Mouse (Mus musculus) lung, adult 2 months (tissue): Measurements from ENCODE around the gene Pparg. TPM values are rescaled to one million over a fixed set of nuclear protein-coding genes. Genes with fewer than 3 reads are reported as not detected.

Experiments used
- DNase-seq: peaks from one replicate; pipeline ENCODE4 v3.0.0; 2022
- H3K4me1 ChIP-seq: fragments of 200-500 bp; 2 replicates; pipeline ENCODE4 v1.6.1; 2011; ENCODE audit warnings: low read length; ENCODE audit not compliant: control insufficient read depth, insufficient read depth
- H3K4me3 ChIP-seq: fragments of 200-500 bp; replicated peaks from 2 replicates; pipeline ENCODE3; 2011; ENCODE audit warnings: low read depth, mild to moderate bottlenecking, control low read depth, low read length; ENCODE audit errors: extremely low read depth
- CTCF ChIP-seq: fragments of 200-500 bp; IDR thresholded peaks from 2 replicates; pipeline ENCODE4 v1.5.1; 2011; ENCODE audit warnings: mild to moderate bottlenecking, low read length, control low read depth; ENCODE audit not compliant: insufficient read depth
- POLR2A ChIP-seq: fragments of 200-500 bp; IDR thresholded peaks from 2 replicates; pipeline ENCODE4 v1.6.1; 2011; ENCODE audit warnings: low read depth, mild to moderate bottlenecking, control low read depth, low read length, borderline replicate concordance; ENCODE audit errors: extremely low read depth
- WGBS: fragments of 180-500 bp; shearing (Covaris S2); methylation state at CpG from one replicate; pipeline ENCODE4 v1.1.7; 2018; 5-methylcytosine and 5-hydroxymethylcytosine counted together
- polyA plus RNA-seq: library from polyadenylated mRNA; depleted of rRNA; stranded (reverse); fragments of >200 nt; gene quantifications from 2 replicates; pipeline ENCODE4 v1.2.3, GENCODE M21; 2012

Pparg gene
- polyA plus RNA-seq, 1 experiment = 13.7 TPM

DNA sequence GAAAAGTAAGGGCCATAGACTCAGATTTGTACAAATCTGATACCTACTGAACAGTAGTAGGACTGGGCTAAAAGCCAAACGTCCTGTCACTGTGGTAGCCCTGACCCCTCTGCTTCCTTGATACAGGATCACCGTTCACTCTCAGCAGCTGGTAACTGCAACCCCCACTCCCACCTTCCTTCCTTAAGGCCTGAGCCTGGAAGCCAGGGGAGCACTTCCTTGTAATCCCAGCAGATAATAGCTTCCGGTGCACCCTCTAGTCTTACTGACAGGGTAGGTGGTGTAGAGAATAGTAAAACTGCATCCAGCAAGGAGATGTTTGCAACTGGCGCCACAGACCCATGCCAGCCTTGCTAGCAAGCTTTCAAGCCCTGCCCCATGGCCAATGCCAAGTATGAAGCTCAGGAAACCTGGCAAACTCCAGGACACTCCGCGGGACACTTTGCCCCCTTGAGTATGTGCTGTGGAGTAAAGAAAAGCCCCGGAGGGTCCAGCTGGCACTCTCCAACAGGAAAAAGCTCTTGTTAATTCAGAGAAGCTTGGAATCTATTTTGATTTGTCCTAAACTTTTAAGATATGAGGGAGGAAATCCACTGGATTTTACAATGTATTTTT, 116.4 kb downstream of the Pparg start:
- 30% methylated on average over 7 of the region's 7 CpGs for WGBS
- Histone ChIP-seq H3K4me1 (peaks cover 20% of the 10 kb centered on the region), H3K4me3 (no peak overlapping the region)
- no peak for DNase-seq
- no peak for TF ChIP-seq CTCF
- no peak for TF ChIP-seq POLR2A

DNA sequence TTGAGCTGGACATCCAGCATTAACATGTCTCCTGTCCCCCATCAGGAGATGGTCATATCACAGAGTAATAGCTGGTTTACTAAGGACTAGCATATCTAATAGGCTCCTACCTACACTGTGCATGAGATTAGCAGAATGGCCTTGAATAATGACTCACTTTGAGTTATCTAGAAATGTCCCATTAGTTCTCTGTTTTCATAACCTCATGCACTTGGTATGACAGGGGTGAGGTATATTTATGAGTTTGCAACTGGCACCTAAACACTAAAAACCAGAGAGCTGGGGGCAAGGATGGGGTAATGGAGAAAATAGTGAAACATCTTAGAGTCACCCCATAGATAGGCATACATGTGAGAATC, 119.2 kb downstream of the Pparg start:
- Histone ChIP-seq H3K4me1 (peaks cover 20% of the 10 kb centered on the region), H3K4me3 (no peak overlapping the region)
- TF ChIP-seq CTCF (no peak), POLR2A (no peak)
- DNase-seq = no peak

DNA sequence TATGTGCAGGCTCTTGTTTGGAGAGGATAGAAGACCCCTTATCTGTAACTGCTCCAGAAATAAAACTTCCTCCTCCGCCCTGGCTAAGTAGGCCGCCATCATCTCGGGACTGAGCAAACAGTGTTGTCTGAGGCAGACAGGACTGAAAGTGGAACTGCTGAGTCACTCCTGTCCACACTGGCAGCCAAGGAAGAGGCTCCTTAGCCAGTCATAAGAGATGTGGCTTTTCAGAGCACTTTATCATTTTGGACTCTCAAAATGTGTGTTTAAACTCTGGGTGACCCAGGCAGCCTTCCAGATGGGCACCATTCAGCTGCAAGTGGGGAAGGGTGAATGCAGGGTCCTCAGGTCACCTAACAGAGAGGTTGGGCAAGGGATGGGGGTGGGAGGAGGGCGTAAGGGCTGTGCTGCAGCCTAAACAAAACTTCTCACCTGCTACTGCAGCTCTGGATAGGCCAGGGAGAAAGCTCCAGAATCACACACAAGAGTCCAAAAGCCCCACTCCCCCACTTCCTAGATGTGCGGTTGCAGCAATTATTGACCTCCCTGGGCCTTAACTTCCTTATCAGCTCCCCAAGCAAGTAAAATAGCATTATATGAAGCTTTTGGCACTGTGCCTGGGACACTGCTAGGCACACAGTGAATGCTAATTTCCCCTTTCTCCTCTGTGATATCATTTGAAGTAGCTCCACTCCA, 119.7 kb downstream of the Pparg start:
- DNase-seq = peak; percentile 40
- Histone ChIP-seq H3K4me3 (no peak overlapping the region), H3K4me1 (peaks cover 20% of the 10 kb centered on the region)
- WGBS = 26% methylated on average over 5 of the region's 5 CpGs
- TF ChIP-seq CTCF = no peak
- TF ChIP-seq POLR2A = no peak

DNA sequence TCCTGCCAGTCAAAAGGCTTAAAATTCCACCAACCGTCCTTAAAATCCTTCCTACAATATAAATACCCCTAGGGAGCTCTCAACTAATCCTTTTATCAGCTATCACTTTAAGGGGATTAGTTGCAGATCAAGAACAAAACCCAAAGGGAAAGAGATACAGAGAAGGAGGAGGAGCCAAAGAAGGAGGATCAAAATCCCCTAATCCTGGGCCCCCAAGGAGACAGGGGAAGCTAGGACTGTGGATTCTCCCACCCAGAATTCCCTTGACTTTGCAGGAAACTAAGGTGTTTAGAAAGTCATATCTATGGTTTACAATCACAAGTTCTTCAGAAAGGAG, 120.2 kb downstream of the Pparg start:
- no peak for TF ChIP-seq CTCF
- no peak for TF ChIP-seq POLR2A
- H3K4me1 ChIP-seq = peaks cover 20% of the 10 kb centered on the region
- WGBS = 15% methylated on average over 1 of the region's 1 CpGs
- no peak overlapping the region for H3K4me3 ChIP-seq
- DNase-seq = no peak

DNA sequence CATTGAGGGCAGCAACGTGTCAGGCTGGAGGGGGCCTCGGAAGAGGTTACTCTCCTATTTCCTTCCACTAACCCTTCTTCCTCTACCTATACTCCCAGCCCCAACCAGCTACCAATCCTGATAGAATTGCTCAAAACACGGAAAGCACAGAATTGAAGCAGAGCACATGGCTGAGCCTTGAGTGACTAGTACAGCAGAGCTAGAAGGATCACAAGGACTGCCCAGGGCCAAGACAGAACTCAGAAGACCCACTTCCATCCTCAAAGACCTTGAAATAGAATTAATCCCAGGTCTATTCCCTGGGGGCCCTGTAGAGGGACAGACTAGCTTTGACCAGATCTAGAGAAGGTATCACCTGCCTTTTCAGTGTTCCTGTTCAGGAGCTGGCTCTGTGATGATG, 120.9 kb downstream of the Pparg start:
- no peak for DNase-seq
- TF ChIP-seq POLR2A (no peak), CTCF (no peak)
- Histone ChIP-seq H3K4me3 (no peak overlapping the region), H3K4me1 (peaks cover 17% of the 10 kb centered on the region)
- 74% methylated on average over 3 of the region's 3 CpGs for WGBS

DNA sequence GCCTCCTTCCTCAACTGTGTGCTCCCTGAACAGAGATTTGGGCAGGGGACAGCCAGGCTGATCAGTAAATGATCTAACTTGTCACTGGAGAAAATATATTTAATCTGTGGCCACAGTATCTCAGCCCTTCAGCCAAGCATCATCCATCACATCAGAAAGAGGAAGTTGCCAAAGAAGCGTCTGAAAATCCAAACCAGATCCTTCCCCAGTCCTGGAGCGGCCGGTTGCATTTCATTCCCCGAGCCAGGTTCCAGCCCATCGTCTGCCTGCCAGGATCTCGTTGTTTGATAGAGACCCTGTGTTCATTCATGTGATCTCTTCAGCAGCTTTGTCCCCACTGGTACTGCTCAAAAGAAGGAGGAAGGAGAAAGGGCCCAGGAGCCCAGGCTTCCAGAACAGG, 124.9 kb downstream of the Pparg start:
- 40% methylated on average over 6 of the region's 6 CpGs for WGBS
- Histone ChIP-seq H3K4me3 (no peak overlapping the region), H3K4me1 (peaks cover 2% of the 10 kb centered on the region; the same call in 1 of the 2 replicates)
- DNase-seq = no peak
- TF ChIP-seq CTCF (no peak), POLR2A (no peak)

DNA sequence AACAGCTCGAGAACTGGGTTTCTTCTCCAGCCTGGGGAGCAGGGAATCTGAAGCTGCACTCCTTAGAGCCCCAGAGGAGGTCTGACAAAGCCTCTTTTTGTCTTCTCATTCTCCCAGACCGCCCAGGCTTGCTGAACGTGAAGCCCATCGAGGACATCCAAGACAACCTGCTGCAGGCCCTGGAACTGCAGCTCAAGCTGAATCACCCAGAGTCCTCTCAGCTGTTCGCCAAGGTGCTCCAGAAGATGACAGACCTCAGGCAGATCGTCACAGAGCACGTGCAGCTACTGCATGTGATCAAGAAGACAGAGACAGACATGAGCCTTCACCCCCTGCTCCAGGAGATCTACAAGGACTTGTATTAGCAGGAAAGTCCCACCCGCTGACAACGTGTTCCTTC, 129.1 kb downstream of the Pparg start:
- TF ChIP-seq CTCF (no peak), POLR2A (no peak)
- WGBS = 82% methylated on average over 9 of the region's 9 CpGs
- no peak for DNase-seq
- H3K4me3 ChIP-seq = no peak overlapping the region
- no peaks in the 10 kb centered on the region for H3K4me1 ChIP-seq

DNA sequence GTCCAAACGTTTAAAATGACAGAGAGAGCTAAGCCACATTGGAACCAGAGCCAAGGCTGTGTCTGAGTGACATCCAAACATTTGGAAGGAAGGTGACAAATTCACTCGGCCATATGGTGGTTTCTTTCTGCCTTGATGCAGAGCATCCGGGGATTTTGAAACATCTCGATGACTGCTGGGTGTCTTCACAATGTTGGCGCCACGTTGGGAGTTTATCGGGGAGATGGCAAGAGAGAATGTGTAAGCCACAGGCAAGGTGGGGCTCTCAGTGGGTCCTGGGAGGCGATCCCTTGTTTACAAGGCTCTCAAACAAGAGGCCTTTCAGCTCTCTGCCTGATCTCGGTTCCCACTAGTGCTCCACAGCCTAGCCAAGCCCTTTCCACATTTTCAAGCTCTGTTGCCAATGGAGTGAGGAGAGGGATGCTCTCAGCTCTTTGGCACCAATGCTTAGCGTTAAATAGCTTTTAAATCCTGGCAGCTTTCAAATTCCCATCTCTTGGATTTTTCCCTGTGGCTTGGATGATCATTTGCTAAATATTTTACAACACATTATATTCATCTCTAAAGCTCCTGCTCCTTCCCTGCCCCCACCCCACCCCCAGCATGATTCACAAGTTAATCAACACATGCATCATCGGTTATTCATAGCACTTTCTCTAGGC, 132.3 kb downstream of the Pparg start:
- H3K4me3 ChIP-seq = no peak overlapping the region
- no peak for DNase-seq
- no peaks in the 10 kb centered on the region for H3K4me1 ChIP-seq
- no peak for TF ChIP-seq POLR2A
- no peak for TF ChIP-seq CTCF
- WGBS = 44% methylated on average over 11 of the region's 11 CpGs

DNA sequence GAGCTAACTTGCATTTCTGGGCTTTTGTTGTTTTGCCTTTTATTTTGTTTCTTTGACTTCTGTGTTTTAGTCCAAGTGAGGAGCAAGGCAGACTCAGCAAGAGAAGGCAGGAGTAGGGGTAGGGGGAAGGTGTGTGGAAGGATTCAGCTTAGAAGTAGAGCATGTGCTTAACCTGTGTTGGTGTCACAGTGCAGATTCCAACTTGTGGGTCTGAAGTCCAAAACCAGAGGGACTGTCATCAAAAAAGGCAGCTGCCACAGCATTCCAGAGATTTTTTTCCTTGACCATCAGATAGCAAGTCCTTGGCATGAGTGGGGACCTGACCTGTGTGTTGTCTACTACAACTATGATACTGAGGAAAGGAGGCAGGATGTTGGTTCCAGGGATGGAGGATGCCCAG, 133.1 kb downstream of the Pparg start:
- Histone ChIP-seq H3K4me1 (no peaks in the 10 kb centered on the region), H3K4me3 (no peak overlapping the region)
- no peak for DNase-seq
- TF ChIP-seq POLR2A = no peak
- TF ChIP-seq CTCF = no peak

DNA sequence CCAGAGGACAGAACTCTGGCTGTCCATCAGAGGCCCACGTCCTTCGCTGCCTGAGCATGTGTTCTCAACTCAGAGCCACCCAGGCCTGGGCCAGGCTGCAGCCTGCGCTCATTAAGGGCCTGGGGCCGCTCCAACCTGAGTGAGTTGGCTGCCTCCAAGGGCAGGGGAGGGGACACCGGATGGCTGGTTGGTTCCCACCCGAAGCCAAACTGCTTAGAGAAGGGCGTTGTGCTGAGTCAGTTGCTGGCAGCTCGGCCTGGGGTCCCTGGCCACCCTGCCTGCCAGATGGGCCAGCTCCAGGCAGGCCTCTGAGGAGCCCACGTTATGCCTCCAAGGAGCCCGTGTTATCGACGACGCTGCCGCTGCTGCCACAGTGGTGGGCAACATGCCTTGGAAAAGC, 138.8 kb downstream of the Pparg start:
- 79% methylated on average over 14 of the region's 14 CpGs for WGBS
- no peak for DNase-seq
- TF ChIP-seq POLR2A (no peak), CTCF (no peak)
- Histone ChIP-seq H3K4me1 (peaks cover 2% of the 10 kb centered on the region; the same call in 1 of the 2 replicates), H3K4me3 (no peak overlapping the region)

DNA sequence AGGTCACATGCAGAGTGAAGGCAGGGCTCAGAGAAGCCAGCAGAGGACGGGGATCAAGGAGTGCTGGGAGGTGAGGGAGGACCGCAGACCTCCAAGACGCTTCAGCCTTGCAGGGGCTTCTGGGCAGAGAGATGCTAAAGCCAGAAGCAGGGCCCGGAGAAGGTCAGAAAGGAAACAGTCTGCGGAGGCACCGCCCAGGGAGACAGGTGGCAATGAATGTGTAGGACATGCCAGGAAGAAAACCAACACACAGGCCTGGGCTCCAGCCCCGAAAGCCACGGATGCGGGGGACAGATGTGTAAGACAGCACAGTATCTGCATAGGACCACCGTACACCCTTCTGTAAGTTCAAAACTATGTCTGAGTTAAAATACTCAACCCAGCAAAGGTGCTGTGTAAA, 139.5 kb downstream of the Pparg start:
- TF ChIP-seq POLR2A = no peak
- TF ChIP-seq CTCF = no peak
- no peak for DNase-seq
- Histone ChIP-seq H3K4me3 (no peak overlapping the region), H3K4me1 (peaks cover 2% of the 10 kb centered on the region; the same call in 1 of the 2 replicates)
- WGBS = 87% methylated on average over 10 of the region's 10 CpGs
